Mouse (Mus musculus): Measurements from ENCODE around the gene Prpf39.
A peak's percentile ranks its signal among the peaks of the same experiment; 100 is the strongest.

Gene Prpf39

GRCm38 (mm10) chr12:65036190-65036870, at the start of gene Prpf39:
TSS of gene Prpf39 (plus strand) at chr12:65036333.
- DNase-seq (ENCODE audit: low spot score in 2 of 2): peak; percentile 89 to 91

- DNase-seq (ENCODE audit: low spot score in 2 of 2): no peak
Observed at GRCm38 (mm10) chr12:65007725-65008124, 28.4 kb upstream of the Prpf39 start.

- DNase-seq (ENCODE audit: low spot score in 2 of 2): peak in 1 of 2 experiments; percentile 23
Observed at GRCm38 (mm10) chr12:65022842-65023241, 13.3 kb upstream of the Prpf39 start.

GRCm38 (mm10) chr12:65035839-65036189, 319 bp upstream of the Prpf39 start:
- no peak for DNase-seq (ENCODE audit: low spot score in 2 of 2)

GRCm38 (mm10) chr12:65036892-65037545, 886 bp downstream of the Prpf39 start:
- DNase-seq (ENCODE audit: low spot score in 2 of 2): no peak

GRCm38 (mm10) chr12:65037546-65037937, 1.4 kb downstream of the Prpf39 start:
- no peak for DNase-seq (ENCODE audit: low spot score in 2 of 2)

GRCm38 (mm10) chr12:65048799-65049198, 12.7 kb downstream of the Prpf39 start:
- no peak for DNase-seq (ENCODE audit: low spot score in 2 of 2)

- DNase-seq (ENCODE audit: low spot score in 2 of 2): no peak
Observed at GRCm38 (mm10) chr12:65058203-65058602, 22.1 kb downstream of the Prpf39 start.

GRCm38 (mm10) chr12:65061082-65061481, 24.9 kb downstream of the Prpf39 start:
- DNase-seq (ENCODE audit: low spot score in 2 of 2): no peak

- DNase-seq (ENCODE audit: low spot score in 2 of 2): no peak
Observed at GRCm38 (mm10) chr12:65065241-65065640, 29.1 kb downstream of the Prpf39 start.

- DNase-seq (ENCODE audit: low spot score in 2 of 2): no peak
Observed at GRCm38 (mm10) chr12:65066234-65066633, 30.1 kb downstream of the Prpf39 start.

GRCm38 (mm10) chr12:65068409-65068808, 32.3 kb downstream of the Prpf39 start:
- DNase-seq (ENCODE audit: low spot score in 2 of 2): no peak

- DNase-seq (ENCODE audit: low spot score in 2 of 2): no peak
Observed at GRCm38 (mm10) chr12:65072911-65073610, 36.9 kb downstream of the Prpf39 start.

- peak; percentile 95 to 96 for DNase-seq (ENCODE audit: low spot score in 2 of 2)
Observed at GRCm38 (mm10) chr12:65073611-65074178, 37.6 kb downstream of the Prpf39 start, which contains the start of gene Fkbp3. TSS of gene Fkbp3 (minus strand) at chr12:65074007.

- no peak for DNase-seq (ENCODE audit: low spot score in 2 of 2)
Observed at GRCm38 (mm10) chr12:65074651-65075050, 38.5 kb downstream of the Prpf39 start.

- DNase-seq (ENCODE audit: low spot score in 2 of 2): peak; percentile 89 to 93
Observed at GRCm38 (mm10) chr12:65075085-65075732, 39.1 kb downstream of the Prpf39 start, which contains the start of gene Fancm. TSS of gene Fancm (plus strand) at chr12:65075603.

GRCm38 (mm10) chr12:65075733-65076310, 39.7 kb downstream of the Prpf39 start:
- no peak for DNase-seq (ENCODE audit: low spot score in 2 of 2)

GRCm38 (mm10) chr12:65076906-65077305, 40.8 kb downstream of the Prpf39 start:
- DNase-seq (ENCODE audit: low spot score in 2 of 2): no peak

- no peak for DNase-seq (ENCODE audit: low spot score in 2 of 2)
Observed at GRCm38 (mm10) chr12:65108746-65109145, 72.6 kb downstream of the Prpf39 start.

GRCm38 (mm10) chr12:65111503-65111902, 75.4 kb downstream of the Prpf39 start:
- no peak for DNase-seq (ENCODE audit: low spot score in 2 of 2)

GRCm38 (mm10) chr12:65112811-65113210, 76.7 kb downstream of the Prpf39 start:
- DNase-seq (ENCODE audit: low spot score in 2 of 2): peak; percentile 29 to 30
